Mouse (Mus musculus) intestine, embryonic 16.5 days (tissue): Measurements from ENCODE around the gene Mamdc4. TPM values are rescaled to one million over a fixed set of nuclear protein-coding genes. Genes with fewer than 3 reads are reported as not detected.
A peak's percentile ranks its signal among the peaks of the same experiment; 100 is the strongest.

Experiments
- ATAC-seq: fragments of 200-750 bp; cut with Nextera tagmentation; 2 replicates; pipeline ENCODE4 v1.8.0; 2017; ENCODE audit warnings: moderate TSS enrichment, moderate library complexity
- H3K27ac ChIP-seq: fragments of 300-500 bp; sonication (generic); 2 replicates; pipeline ENCODE4 v1.5.1; 2014; ENCODE audit warnings: mild to moderate bottlenecking, low read length
- H3K27me3 ChIP-seq: fragments of 300-500 bp; sonication (generic); replicated peaks from 2 replicates; pipeline ENCODE4 v1.6.1; 2014; ENCODE audit warnings: low read length, control low read depth, mixed read lengths; ENCODE audit not compliant: control insufficient read depth, insufficient read depth
- H3K36me3 ChIP-seq: fragments of 300-500 bp; sonication (generic); 2 replicates; pipeline ENCODE4 v1.6.1; 2014; ENCODE audit warnings: low read length, control low read depth; ENCODE audit not compliant: control insufficient read depth, insufficient read depth
- H3K4me1 ChIP-seq: fragments of 300-500 bp; sonication (generic); 2 replicates; pipeline ENCODE4 v1.6.1; 2014; ENCODE audit warnings: low read length, control low read depth, mixed read lengths; ENCODE audit not compliant: control insufficient read depth, insufficient read depth
- H3K4me2 ChIP-seq: fragments of 300-500 bp; sonication (generic); 2 replicates; pipeline ENCODE4 v1.6.1; 2014; ENCODE audit warnings: low read depth, low read length, control low read depth
- H3K4me3 ChIP-seq: fragments of 300-500 bp; sonication (generic); 2 replicates; pipeline ENCODE4 v1.5.1; 2014; ENCODE audit warnings: mild to moderate bottlenecking, low read length
- H3K9ac ChIP-seq: fragments of 300-500 bp; sonication (generic); 2 replicates; pipeline ENCODE4 v1.6.1; 2014; ENCODE audit warnings: low read depth, low read length
- H3K9me3 ChIP-seq: fragments of 300-500 bp; sonication (generic); 2 replicates; pipeline ENCODE4 v1.6.1; 2016; ENCODE audit warnings: low read length, control low read depth; ENCODE audit not compliant: control insufficient read depth
- WGBS: fragments of 180-500 bp; shearing (Covaris S2); extraction: QIAGEN DNeasy Blood & Tissue Kit; methylation state at CpG from one replicate; pipeline ENCODE4 v1.1.7; 2014; 5-methylcytosine and 5-hydroxymethylcytosine counted together
- polyA plus RNA-seq: library from polyadenylated mRNA; unstranded; fragments of >200 nt; fragmentation: Nextera tagmentation; extraction: Ambion mirVana; gene quantifications from 2 replicates; pipeline ENCODE4 v1.2.1, GENCODE M21; 2015

Gene Mamdc4
- polyA plus RNA-seq, 1 experiment from 2014 or later = 582 TPM

- no peak overlapping the region for H3K27ac ChIP-seq
- H3K4me1 ChIP-seq = peaks cover 11% of the 10 kb centered on the region
- 91% methylated on average over 5 of the region's 5 CpGs for WGBS
- H3K4me2 ChIP-seq = no peak overlapping the region
- ATAC-seq = no peak
- H3K9ac ChIP-seq = no peak overlapping the region
- no peaks in the 10 kb centered on the region for H3K9me3 ChIP-seq
- no peak overlapping the region for H3K4me3 ChIP-seq
- peaks cover 13% of the 10 kb centered on the region for H3K36me3 ChIP-seq
- no peaks in the 10 kb centered on the region for H3K27me3 ChIP-seq
These were observed 27.9 kb upstream of the Mamdc4 start for GRCm38 (mm10) chr2:25602526-25602925.

GRCm38 (mm10) chr2:25600037-25600436 lies 25.4 kb upstream of the Mamdc4 start:
- WGBS = 83% methylated on average over 2 of the region's 2 CpGs
- no peak overlapping the region for H3K27ac ChIP-seq
- no peak overlapping the region for H3K4me2 ChIP-seq
- no peak overlapping the region for H3K4me3 ChIP-seq
- H3K27me3 ChIP-seq = no peaks in the 10 kb centered on the region
- H3K4me1 ChIP-seq = no peaks in the 10 kb centered on the region
- ATAC-seq = no peak
- no peaks in the 10 kb centered on the region for H3K9me3 ChIP-seq
- peaks cover 26% of the 10 kb centered on the region for H3K36me3 ChIP-seq
- H3K9ac ChIP-seq = no peak overlapping the region

- Histone ChIP-seq H3K4me3 (no peak overlapping the region), H3K27ac (no peak overlapping the region), H3K36me3 (peaks cover 26% of the 10 kb centered on the region), H3K27me3 (no peaks in the 10 kb centered on the region), H3K9ac (no peak overlapping the region), H3K4me2 (no peak overlapping the region), H3K4me1 (no peaks in the 10 kb centered on the region), H3K9me3 (no peaks in the 10 kb centered on the region)
- no peak for ATAC-seq
- 93% methylated on average over 1 of the region's 1 CpGs for WGBS
These were observed 24.1 kb upstream of the Mamdc4 start for GRCm38 (mm10) chr2:25598749-25599148.

- Histone ChIP-seq H3K36me3 (peaks cover 32% of the 10 kb centered on the region), H3K9me3 (no peaks in the 10 kb centered on the region), H3K27ac (no peak overlapping the region), H3K4me1 (no peaks in the 10 kb centered on the region), H3K27me3 (no peaks in the 10 kb centered on the region), H3K4me2 (no peak overlapping the region), H3K9ac (no peak overlapping the region), H3K4me3 (no peak overlapping the region)
- 93% methylated on average over 5 of the region's 5 CpGs for WGBS
- ATAC-seq = no peak
These were observed 22.3 kb upstream of the Mamdc4 start for GRCm38 (mm10) chr2:25596765-25597510.

GRCm38 (mm10) chr2:25591863-25592262 lies 17.2 kb upstream of the Mamdc4 start:
- Histone ChIP-seq H3K4me2 (no peak overlapping the region), H3K9me3 (no peaks in the 10 kb centered on the region), H3K27me3 (no peaks in the 10 kb centered on the region), H3K4me1 (no peaks in the 10 kb centered on the region), H3K9ac (no peak overlapping the region), H3K4me3 (no peak overlapping the region), H3K36me3 (peaks cover 21% of the 10 kb centered on the region), H3K27ac (no peak overlapping the region)
- 83% methylated on average over 2 of the region's 2 CpGs for WGBS
- ATAC-seq = peak; percentile 28; the same call in 1 of the 2 replicates

- no peak overlapping the region for H3K4me2 ChIP-seq
- H3K27ac ChIP-seq = no peak overlapping the region
- H3K36me3 ChIP-seq = peaks cover 14% of the 10 kb centered on the region; the same call in 1 of the 2 replicates
- 93% methylated on average over 8 of the region's 8 CpGs for WGBS
- no peak overlapping the region for H3K9ac ChIP-seq
- H3K4me3 ChIP-seq = no peak overlapping the region
- ATAC-seq = no peak
- no peaks in the 10 kb centered on the region for H3K9me3 ChIP-seq
- H3K4me1 ChIP-seq = no peaks in the 10 kb centered on the region
- no peaks in the 10 kb centered on the region for H3K27me3 ChIP-seq
These were observed 13.7 kb upstream of the Mamdc4 start for GRCm38 (mm10) chr2:25588227-25588907.

- no peaks in the 10 kb centered on the region for H3K9me3 ChIP-seq
- peaks cover 10% of the 10 kb centered on the region; the same call in 1 of the 2 replicates for H3K36me3 ChIP-seq
- 92% methylated on average over 8 of the region's 8 CpGs for WGBS
- no peak for ATAC-seq
- H3K27me3 ChIP-seq = no peaks in the 10 kb centered on the region
- no peak overlapping the region for H3K4me2 ChIP-seq
- H3K4me1 ChIP-seq = peaks cover 10% of the 10 kb centered on the region
- no peak overlapping the region for H3K27ac ChIP-seq
- no peak overlapping the region for H3K4me3 ChIP-seq
- no peak overlapping the region for H3K9ac ChIP-seq
These were observed 12.6 kb upstream of the Mamdc4 start for GRCm38 (mm10) chr2:25587290-25587689.

GRCm38 (mm10) chr2:25585601-25586000 lies 11.0 kb upstream of the Mamdc4 start:
- H3K9me3 ChIP-seq = no peaks in the 10 kb centered on the region

GRCm38 (mm10) chr2:25584856-25585255 lies 10.2 kb upstream of the Mamdc4 start:
- H3K36me3 ChIP-seq = peaks cover 6% of the 10 kb centered on the region; the same call in 1 of the 2 replicates
- no peak overlapping the region for H3K4me3 ChIP-seq

More at GRCm38 (mm10) chr2:25585601-25586000, 11.0 kb upstream of the Mamdc4 start:
- Histone ChIP-seq H3K4me2 (no peak overlapping the region), H3K9ac (no peak overlapping the region), H3K4me3 (no peak overlapping the region), H3K27ac (no peak overlapping the region), H3K36me3 (peaks cover 6% of the 10 kb centered on the region; the same call in 1 of the 2 replicates), H3K4me1 (peaks cover 25% of the 10 kb centered on the region), H3K27me3 (peaks cover under 1% of the 10 kb centered on the region; the same call in 1 of the 2 replicates)
- ATAC-seq = no peak
- 87% methylated on average over 3 of the region's 3 CpGs for WGBS

More at GRCm38 (mm10) chr2:25584856-25585255, 10.2 kb upstream of the Mamdc4 start:
- 80% methylated on average over 4 of the region's 4 CpGs for WGBS
- Histone ChIP-seq H3K27me3 (peaks cover 8% of the 10 kb centered on the region), H3K9ac (no peak overlapping the region), H3K9me3 (no peaks in the 10 kb centered on the region), H3K4me2 (no peak overlapping the region), H3K4me1 (peaks cover 32% of the 10 kb centered on the region), H3K27ac (no peak overlapping the region)
- ATAC-seq = no peak
